Mouse (Mus musculus) CH12F3 (cell line): Measurements from ENCODE around the gene Wwox.
"Not testable (repeated sequence)": the region's sequence is repeated elsewhere in the genome, so short reads cannot be mapped to it uniquely, and the experiment has no call there.

Source experiments
- in situ Hi-C: fragments of 300-500 bp; cut with MboI; formaldehyde crosslinking; loops from 2 replicates; pipeline ENCODE4 v1.14.3; 2020; ENCODE audit warnings: low sequenced_read_pairs

Wwox gene

DNA sequence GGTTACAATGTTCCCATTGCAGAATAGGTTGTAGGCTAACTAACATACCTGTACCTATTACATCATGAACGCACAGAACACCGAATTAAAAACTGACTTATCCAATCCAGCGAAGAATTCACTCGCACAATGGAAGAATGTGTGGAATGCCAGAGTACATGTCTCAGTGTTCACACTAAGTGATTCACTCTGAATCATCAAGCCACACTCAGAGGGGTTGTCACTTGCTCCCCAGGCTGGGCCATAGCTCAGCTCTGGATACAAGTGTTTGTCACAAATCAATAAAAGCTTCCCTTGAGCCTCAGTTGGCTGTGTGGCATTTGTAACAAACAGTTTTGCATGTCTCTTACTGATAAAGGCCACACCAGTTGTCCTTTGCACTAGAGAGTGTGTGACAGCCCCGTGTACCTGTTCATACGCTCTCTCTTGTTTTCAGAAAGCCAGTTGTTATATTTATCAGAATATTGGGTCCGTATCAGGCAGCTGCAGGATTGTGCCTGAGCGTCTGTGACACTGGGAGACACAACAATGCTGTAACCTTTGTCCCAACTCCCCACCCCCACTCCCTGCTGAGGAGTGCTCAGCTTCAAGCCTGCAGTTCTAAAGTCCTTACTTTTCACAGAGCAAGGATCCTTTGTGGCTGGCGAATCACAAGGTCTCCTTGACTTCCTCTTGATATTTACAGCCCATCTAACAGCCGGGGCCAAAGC is 338.0 kb downstream of the Wwox start:
- in situ Hi-C loops, result no loop called here

DNA sequence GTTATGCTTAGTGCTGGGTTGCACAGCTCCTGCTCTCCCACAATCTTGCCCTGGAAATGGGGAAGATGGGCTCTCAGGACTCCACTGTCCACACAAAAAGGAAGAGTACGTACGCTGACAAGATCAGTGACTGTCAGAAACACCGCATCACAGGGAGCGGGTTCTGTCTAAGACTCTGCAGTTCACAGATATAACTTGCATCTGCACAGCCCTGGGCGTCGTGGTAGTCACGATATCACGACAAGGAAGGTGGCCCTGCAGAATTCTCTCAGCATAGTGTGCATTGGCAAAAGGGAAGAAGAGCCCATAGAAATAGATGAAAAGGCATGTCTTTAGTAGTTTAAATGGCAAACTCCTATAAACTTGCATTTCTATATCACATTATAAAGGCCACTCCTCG is 339.5 kb downstream of the Wwox start:
- in situ Hi-C loops, result no loop called here

DNA sequence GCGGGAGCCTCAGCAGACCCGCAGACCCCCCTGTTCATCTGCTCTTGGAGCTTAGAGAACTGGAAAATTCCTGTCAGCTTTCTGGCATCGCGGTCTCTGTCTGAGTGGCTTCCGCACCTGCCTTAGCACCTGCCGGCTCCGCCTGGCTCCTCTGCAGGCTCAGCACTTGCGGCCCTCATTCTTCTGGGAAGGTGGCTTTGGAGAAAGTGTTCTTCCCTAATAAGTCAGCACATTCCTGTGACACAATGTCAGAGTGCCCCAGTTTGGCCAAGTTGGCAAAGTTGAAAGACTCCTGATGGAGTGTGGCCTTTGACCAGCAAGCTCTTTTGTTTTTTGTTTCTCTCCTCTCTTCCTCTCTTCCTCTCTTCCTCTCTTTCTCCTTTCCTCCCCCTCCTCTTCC is 343.9 kb downstream of the Wwox start:
- in situ Hi-C loops, result no loop called here

DNA sequence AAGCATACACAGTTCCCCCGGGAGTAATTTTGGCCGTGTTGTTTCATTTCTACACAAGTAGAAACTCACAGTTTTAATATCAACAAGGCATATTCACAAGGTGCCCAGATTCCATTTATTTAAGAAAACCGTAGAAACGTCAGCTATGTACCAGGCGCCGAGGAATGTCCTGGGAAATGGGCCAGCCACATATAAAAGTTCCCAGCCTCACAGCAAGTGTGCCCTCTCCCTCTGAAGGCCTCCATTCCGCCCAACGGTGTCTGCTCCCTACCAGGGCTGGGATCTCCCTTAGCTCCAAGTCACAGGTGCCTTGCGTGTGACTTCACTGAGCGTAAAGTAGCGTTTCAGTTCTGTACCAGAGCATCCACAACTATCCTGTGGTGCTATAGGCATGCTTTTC is 346.4 kb downstream of the Wwox start:
- in situ Hi-C loops, result no loop called here

DNA sequence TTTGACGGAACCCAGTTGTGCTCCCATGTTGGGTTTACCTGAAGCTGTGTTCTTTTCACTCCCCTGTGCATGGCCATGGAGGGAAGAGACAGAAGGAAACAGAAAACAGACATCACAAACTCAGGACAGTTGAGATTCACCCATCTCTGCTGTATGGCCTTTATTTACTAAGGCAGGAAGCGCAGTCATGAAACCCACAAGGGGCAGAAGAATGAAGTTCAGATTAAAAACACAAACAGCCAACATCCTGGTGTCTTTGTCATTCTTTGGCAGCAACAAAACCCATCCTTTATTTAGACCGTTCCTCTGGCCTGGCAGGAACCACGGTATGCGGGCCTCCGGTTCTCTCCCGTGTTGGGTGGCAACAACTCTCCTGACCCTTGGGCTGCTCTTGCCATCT is 350.2 kb downstream of the Wwox start:
- in situ Hi-C loops, result no loop called here

DNA sequence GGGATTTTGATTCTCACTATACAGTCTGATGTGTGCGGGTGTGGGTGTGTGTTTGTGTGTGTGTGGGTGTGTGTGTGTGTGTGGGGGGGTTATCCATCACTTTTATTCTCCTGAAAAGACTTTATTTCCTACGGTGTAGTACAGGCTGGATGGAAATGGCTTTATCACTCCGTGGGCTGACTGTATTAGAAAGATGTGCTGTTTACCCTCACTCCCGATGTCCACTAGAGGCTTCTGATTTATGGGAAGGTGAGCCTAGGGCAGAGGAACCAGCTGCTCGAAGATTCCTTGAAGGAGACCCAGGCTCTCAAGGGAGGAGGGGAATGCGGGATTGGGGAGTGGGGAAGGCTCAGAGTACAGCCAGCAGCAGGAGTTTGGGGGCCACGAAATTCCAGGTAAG is 351.3 kb downstream of the Wwox start:
- in situ Hi-C loops, result no loop called here

DNA sequence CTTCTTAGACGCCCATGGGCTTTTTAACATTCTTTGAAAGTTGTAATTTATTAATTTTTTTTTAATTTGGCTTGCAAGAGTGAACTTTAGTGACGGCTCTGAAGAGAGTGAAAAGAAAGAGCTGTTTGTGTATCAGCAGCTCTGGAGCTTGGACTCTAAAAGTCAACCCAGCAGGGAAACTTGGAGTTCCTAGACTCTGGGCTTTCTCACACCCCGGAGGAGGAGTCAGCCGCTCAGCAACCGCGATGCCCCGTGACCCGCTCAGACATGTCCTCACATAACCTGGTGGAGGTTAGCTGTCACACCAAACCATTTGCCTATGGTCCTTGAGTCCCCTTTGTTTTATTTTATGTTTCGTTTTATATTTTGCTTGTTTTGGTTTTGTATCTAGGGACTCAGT is 354.2 kb downstream of the Wwox start:
- in situ Hi-C loops, result no loop called here

DNA sequence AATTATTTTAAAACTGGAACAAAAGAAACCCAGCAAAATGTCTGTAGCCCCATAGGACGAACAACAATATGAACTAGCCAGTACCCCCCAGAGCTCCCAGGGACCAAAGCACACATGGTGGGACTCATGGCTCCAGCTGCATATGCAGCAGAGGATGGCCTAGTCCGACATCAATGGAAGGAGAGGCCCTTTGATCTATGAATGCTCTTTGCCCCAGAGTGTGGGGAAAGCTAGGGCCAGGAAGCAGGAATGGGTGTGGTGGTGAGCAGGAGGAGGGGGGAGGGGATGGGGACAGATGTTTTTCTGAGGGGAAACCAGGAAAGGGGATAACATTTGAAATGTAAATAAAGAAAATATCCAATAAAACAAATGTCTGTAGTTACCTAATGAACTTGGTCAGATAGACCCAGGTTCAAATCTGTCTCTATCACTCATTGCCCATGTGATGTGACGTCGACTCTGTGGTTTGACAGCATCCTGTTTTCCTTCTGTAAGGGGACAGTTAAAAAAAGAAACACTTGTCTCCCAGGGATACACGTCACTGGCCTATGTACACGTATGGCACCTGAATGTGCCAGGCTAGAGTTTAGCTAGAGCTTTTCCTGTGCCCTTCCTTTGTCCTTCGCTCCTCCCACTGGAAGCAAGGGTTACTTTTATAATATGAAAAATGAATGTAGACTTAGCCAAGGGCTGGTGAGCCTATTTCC is 362.1 kb downstream of the Wwox start:
- in situ Hi-C loops, result no loop called here

DNA sequence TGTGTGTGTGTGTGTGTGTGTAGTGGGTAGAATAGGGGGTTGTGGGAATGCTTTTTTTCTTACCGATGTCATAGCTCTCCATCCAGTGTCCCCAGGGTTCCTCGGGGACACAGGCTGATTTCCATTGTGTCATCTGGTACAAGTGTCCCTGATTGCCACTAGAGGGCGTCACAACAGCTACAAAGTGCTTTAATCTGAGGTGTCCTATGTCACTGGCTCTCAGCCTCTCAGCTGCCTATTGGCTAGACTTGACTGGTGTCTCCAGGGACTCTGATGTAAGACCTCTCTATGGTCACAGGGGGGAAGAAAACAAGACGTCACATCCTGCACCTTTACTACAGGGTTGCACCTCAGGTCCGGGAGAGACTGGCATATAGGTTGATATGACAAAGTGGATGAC is 363.7 kb downstream of the Wwox start:
- in situ Hi-C loops, result no loop called here

DNA sequence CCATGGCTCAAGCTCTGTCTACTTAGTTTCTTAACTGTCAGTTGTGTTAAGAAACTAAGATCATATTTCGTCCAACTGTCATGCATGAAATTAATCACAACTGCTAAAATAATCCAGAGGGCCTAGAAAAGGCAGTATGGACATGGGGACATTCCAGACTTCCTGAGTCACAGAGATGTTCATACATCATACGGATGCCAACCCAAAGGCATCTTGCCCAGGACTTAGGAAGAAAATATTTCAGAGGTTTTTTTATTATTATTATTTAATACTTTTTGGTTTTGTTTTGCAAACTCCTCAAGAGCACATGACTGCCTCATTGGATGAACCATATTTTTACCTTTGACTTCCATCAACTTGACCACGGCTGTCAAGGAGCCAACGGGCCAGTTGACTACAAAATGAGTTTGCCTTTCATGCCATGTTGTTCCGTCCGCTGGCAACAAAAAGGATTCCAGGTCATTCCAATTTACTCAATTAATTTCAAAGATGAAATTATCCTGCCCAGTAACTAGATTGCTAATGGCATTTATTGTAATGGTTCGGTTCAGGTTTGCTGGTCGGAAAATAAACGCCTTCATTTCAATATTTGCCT is 367.5 kb downstream of the Wwox start:
- in situ Hi-C loops, result no loop called here

DNA sequence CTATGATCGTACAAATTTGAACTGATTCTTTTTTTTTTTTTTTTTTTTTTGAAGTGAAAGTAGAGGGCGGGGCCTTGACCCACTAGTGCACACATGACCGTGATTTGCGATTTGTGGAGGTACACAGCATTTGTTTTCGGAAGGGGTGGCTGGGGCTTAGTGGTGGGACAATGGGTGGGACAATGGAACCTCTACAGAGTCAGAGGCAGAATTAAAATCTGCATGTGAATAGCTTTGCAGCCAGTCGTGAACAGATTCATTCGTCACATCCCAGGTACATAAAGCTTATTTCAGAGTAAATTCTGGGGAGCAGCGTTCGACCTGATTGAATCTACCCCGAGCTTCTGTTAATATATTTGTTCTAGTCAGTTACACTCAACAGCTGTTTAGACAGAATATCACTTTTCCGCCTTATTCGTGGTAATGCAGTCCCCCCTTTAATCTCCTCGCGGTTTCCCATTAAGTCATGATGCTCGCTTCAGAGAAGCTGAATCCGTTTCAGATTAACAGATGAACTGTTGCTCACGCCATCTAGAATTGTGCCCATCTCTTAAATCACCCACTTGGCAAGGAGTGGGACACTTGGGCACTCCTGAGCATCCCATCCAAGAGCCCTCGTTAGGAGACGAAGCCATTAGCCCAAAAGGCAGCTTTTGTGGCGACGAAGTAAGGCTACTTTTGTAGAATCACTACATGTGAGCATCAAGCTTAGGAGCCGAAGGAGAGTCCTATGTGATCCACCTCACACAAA is 368.4 kb downstream of the Wwox start:
- in situ Hi-C loops, result no loop called here

DNA sequence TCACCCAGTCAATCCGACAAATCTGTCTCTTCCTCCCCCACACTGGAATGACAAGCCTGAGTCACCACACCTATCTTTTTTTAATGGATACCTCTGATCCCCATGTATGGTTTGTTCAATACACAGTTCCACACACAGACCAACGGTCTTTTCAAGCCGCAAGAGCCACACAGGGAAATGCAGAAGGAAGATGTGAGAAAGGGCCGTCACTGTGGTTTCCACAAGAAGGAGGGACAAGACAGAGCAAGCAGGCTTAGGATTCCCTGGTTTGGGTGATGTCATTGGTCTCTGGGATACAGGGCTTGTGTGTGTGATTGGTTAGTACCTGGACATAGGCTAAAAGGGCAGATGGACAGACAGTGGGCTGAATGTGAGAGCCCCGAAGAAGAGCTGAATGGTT is 371.0 kb downstream of the Wwox start:
- in situ Hi-C loops, result no loop called here

DNA sequence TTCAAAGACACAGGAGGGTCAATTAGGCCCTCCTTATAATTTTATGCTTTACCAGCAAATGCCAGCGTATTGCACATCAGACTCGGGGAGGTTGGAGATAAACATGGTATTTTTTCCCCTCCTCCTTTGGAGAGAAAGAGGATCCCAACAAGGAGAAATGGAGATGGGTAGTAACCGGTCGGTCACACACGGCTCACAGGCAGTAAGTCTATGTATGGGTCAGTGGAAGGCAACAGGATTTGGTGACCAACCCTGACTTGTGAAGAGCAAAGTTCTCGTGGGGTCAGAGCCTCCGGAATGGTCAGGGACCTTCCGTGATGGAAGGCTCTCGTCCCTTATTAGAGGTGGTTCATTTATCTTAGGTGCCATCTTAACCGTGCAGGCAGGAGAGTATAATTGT is 374.4 kb downstream of the Wwox start:
- in situ Hi-C loops, result no loop called here

DNA sequence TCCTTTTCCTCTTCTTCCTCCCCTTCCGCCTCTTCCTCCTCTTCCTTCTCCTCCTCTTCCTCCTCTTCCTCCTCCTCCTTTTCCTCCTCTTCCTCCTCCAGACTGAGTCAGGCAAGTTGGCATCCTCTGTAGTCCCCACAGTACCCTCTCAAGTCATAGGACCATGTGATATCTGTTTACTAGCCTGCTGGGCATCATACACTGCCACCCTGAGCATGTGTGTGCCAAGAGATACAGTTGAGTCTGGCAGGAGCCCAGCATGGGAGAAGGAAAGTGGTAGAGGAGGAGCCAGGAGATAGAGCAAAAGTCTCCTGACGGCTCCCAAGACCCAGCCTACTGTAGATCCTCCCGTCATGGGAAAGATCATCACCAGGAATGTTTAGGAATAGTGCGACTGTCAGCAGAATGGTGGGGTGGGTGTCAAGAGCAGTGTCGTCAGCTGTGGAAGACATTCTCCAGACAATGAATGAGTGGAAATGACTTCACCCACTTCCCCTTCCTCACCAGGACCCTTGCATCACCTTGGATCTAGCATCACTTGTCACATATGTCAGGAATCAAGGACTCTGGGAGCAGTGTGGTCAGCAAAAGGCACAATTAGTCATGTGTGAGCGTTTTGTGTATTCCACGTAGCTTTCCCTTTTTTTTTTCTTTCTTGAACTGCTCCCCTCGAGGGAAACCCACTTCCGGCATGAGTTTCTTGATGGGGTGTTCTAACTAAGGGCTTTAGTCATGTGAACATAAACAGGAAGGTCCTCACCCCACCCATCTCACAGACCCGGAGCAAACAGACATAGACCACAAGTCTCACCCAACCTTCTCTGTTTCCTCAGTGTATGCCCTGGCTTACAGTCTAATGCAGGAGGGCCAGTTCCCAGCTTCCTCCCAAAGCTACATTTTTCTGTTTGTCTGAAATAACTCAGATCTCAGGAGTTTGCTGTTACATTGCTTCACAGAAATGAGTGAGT is 375.6 kb downstream of the Wwox start:
- in situ Hi-C loops, result no loop called here

DNA sequence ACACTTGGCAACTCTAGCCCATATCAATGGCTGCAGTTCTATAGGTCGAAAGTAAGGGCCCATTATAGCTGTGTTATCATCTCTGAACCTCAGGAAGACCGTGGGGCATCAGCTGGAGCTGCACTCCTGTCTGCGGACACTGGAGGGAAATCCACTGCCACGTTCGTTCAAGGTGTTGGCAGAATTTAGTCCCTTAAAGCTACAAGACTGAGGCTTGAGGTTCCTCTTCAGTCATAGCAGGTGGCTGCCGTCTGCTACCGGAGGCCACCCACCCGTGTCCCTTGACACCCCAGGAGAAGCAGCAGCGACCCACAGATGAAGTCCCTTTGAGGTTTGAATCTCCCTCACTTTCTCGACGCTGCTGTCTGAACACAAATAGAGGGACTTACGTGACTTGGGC is 376.9 kb downstream of the Wwox start:
- in situ Hi-C loops, result no loop called here

DNA sequence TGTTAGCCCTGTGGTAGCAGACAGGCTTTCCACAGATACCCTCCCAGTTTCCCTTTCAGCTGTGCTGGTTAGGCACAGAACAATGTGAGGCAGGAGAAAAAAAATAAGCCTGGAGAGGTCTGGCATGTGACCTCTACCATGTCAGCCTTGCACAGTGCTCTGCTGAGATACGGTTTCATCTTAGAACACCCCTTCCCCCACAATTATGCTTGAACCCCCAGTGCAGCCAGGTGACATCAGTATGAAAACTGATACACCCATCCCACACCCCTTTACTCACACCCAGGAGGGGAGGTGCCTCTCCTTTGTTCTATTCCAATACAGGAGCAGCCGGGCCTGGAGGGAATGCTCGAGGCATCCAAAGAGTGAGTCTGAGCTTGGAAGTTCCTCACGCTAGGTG is 377.5 kb downstream of the Wwox start:
- in situ Hi-C loops, result no loop called here

DNA sequence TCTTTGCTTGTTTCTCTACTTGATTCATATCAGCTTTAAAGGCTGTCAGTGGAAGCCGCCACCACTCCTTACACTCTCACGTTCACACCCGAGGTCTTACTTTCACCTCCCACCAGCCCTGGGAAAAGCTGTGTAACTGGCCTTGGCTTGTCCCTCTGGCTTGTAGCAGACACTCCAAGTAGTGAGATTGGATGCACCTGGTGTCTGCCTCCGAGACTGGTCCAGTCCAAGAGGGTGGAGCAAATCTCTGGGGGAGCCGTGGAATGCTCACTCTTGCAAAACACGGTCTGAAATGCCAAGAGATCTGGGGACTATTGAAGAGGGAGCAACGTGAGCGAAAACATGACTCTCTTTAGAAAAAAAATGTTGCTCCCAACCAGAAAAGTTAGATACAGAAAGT is 382.1 kb downstream of the Wwox start:
- in situ Hi-C loops, result no loop called here

DNA sequence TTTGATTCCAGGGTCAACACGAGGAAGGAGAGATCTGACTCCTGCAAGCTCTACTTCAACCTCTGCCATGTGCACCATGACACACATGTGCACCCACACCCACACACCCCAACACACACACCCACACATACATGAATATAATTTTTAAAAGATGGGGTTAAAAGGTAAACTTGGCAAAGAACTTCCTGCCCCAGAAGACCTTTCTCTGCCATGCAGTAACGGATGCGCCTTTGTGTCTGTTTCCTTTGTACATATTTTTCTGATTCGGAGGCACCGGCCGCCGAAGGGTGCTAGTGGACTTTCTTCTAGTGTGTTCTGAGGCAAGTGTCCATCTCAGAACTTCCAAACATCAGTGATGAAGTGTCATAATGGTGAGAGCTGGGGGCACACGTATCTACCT is 386.0 kb downstream of the Wwox start:
- in situ Hi-C loops, result no loop called here

DNA sequence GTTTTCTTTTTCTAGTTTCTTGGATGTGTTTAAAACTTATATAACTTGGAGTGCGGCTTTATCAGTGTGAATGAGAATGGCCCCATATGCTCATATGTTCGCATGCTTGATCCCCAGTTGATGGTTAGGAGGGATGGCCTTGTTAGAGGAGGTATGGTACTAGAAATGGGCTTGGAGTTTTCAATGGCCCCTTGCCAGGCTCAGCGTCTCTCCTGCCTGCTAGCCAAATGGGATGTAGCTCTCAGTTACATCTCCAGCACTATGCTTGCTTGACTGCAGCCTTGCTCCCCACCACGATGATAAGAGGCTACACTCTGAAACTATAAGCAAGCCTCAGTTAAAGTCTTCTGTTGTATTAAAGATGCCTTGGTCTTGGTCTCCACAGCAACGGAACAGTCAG is 387.5 kb downstream of the Wwox start:
- in situ Hi-C loops, result no loop called here

DNA sequence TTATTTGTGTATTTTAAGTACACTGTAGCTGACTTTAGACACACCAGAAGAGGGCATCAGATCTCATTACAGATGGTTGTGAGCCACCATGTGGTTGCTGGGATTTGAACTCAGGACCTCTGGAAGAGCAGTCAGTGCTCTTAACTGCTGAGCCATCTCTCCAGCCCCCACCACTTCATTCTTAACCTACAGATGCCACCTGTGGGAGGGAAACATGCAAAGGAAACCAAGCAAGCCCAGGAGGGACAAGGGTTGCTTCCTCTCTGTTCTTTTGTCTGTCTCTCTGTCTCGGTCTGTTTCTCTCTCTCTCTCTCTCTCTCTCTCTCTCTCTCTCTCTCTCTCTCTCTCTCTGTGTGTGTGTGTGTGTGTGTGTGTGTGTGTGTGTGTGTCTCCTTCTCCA is 388.4 kb downstream of the Wwox start:
- in situ Hi-C loops, result not testable (repeated sequence)

DNA sequence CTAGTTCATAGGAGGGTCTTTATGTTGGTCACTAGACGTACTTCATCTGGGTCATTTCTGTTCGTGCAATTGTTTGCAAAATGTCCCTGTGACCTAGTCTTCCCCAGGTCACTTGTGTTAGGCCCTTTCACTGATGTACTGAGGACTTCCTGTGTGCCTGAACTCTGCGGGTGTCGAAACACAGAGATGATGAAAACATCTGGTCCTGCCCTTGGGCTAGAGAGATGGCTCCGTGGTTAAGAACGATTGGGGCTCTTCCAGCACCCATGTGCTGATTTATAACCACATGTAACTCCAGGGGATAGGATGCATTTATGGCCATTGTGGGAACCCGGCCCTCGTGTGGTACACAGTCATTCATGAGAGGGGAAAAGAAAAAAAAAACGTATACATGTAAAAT is 392.1 kb downstream of the Wwox start:
- in situ Hi-C loops, result no loop called here
